Mouse (Mus musculus): ENCODE data around the gene 3110082J24Rik.

3110082J24Rik gene

GRCm38 (mm10) chr5:30072825-30073821 lies 32.8 kb downstream of the 3110082J24Rik start, which contains the start of gene Tyms:
Gene Tyms (minus strand): TSS chr5:30073617.
- WGBS = 4% methylated on average over 45 of the region's 45 CpGs

- WGBS = 73% methylated on average over 3 of the region's 3 CpGs
Observed at GRCm38 (mm10) chr5:30072377-30072776, 33.5 kb downstream of the 3110082J24Rik start.

- WGBS = 76% methylated on average over 6 of the region's 6 CpGs
Observed at GRCm38 (mm10) chr5:30071677-30072076, 34.2 kb downstream of the 3110082J24Rik start.

- WGBS = 76% methylated on average over 6 of the region's 6 CpGs
Observed at GRCm38 (mm10) chr5:30067726-30068125, 38.2 kb downstream of the 3110082J24Rik start.

GRCm38 (mm10) chr5:30059607-30060006 lies 46.3 kb downstream of the 3110082J24Rik start:
- 69% methylated on average over 5 of the region's 5 CpGs for WGBS

- WGBS = 73% methylated on average over 6 of the region's 6 CpGs
Observed at GRCm38 (mm10) chr5:30058216-30058731, 47.6 kb downstream of the 3110082J24Rik start.
